Mouse (Mus musculus): Measurements from ENCODE around the gene Olfr544.

- TF ChIP-seq CTCF (IDR thresholded peaks at IDR 0.05; ENCODE audit: low read depth) (no peak), EP300 (IDR thresholded peaks at IDR 0.05; ENCODE audit: low read depth) (no peak)
Measured at GRCm38 (mm10) chr7:102488161-102488560, at the start of gene Olfr544.

Measured in liver, postnatal 0 days (tissue).